Mouse (Mus musculus) urinary bladder, postnatal 36 days (tissue): Measurements from ENCODE around the gene Wfdc12.

Experiments used
- DNase-seq, 2 experiments: peaks; one replicate each; pipeline ENCODE4 v3.0.0; 2022; ENCODE audit warnings: low spot score in 2 of 2, mixed read lengths in 1 of 2

The Wfdc12 gene

DNA sequence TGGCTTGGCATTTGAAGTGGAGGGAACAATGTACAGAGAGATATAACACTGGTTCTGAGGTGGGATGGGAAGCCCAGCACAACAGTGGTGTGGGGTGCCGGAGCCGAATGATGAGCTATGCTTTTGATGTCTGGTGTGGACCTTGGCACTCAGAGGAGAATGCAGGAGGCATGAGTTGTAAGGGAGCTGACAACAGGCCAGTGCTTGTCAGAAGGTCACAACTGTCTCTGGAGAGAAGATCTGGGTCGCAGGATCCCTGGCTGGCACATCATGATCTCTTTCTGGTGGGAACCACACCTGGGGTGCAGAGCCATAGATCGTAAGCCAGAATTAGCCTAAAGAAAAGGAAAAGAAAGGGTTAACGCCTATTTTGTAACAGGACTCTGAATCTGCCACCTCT, 12.6 kb downstream of the Wfdc12 start:
- no peak for DNase-seq

DNA sequence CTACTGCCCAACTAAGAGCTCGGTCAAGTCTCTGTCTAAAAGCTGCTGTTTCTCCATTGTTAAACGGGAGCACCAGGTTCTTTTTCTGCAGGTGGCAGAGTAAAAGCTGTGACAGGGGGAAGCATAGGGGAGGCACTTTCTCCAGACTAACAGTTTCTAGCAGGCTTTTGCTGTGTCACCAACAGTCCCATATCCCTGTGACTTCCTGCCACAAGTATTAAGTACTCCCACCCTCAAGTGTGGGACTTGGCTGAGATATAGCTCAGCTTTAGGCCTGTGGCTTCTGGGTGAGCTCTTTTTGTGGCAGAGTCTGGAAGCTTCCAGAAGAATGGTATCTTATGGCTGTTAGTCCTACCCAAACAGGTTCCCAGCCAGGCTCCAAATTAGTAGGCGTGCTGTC, 14.6 kb downstream of the Wfdc12 start:
- no peak for DNase-seq

DNA sequence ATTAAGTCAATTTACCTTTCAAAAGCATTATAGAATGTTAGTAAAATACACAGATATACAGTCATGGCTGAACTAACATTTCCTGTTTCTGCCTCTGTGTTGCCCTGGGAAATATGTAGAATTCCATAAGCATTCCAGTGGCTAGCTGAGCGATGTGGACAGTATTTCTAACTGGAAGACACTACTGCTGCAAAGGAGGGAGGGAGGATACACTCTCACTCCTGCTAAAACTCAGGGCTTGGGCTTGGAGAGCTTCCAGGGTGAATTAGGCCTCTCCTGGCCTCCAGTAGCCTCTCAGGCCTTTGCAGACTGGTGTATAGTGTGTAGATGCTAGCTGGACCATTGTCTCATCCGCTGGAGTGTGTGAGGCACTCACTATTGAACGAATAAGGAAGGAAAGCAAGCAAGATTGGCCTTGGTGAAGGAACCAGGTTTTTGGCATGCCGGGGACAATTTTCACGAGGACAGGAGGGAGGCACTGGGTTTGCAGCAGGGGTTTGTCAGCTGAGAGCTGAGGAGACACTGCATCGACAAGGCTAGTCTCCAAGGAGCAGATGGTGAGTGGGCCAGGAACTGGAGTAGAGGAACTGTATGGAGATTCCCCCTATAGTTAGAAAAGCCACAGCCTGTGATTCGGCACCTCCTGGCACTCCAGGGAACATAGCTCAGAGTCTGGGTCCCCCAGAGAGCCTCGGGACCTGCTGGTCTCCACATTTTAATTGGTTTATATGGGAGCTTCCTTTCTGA, 15.6 kb downstream of the Wfdc12 start:
- DNase-seq, result no peak

DNA sequence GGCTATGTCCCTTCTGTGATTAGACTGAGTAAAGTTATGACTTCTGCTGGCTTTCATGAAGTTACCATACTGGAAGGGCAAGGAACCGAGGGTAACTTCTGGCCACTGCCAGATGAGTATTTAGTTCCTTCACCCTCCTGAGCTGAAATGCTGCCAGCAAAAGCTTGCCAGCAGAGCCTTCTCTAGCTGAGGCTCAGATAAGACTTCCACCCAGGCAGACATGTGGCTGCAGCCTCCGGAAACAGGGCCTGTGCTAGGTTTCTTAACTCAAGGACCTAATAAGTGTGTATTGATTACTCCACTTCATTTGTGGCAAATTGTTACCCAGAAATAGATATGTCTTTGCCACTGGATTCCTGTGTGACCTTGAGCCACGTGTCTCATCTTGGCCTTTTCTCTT, 17.0 kb downstream of the Wfdc12 start:
- DNase-seq, result no peak

DNA sequence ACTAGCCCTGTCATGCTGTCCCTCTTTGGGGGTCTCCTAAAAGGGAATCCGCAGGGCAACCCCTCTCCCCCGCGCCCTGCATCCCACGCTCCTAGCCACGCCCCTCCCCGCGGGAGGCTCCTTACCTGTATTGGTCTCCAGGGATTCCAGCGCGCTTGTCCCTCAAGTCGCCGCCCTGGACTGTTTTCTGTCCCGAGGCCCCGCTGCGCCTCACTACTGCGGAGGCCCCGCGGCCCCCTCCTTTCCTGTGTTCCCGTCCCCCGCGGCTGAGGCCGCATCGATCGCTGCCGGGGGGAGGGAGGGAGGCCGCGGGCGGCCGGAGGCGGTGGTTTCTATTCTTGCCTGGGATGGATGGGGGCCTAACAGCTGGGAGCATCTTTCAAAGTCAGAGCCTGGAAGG, 19.5 kb downstream of the Wfdc12 start, which contains the start of gene Kcns1:
Gene Kcns1 (minus strand): TSS at position 212 of the 400 bp plus-strand sequence.
- no peak for DNase-seq

DNA sequence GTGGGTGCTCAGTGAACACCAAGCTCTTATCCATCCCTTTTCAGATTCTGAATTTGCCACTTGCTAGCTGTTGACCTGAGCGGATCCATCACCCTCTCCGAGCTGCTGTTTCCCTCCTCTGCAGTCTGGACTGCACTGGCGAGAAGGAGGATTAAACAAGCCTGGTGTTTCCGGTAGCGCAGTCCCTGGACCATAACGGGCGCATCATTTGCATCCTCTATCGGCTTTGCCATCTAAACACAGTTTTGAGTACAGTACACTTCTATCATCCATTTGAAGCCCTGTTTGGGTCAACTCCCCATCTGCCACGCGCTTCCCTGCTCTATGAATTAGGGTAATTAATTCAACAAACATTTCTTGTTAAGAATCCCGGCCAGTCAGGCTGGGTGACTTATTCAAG, 20.1 kb downstream of the Wfdc12 start:
- no peak for DNase-seq

DNA sequence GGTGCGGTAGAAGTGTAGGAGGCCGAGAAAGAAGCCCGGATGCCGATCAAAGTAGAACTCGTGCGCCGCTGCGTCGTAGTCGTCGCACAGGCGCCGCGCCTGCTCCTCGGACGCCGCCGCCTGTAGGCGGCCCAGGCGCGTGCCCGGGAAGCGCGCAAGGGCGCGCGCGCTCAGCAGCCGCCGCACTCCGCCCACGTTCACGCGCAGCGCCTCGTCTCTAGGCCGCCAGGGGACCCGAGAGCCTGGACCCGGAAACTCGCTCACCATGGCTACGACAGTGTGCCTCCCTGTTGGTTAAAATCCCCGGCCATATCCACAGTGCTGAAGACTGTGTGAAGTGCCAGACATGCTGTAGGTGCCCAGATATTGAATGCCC, 21.8 kb downstream of the Wfdc12 start:
- no peak for DNase-seq

DNA sequence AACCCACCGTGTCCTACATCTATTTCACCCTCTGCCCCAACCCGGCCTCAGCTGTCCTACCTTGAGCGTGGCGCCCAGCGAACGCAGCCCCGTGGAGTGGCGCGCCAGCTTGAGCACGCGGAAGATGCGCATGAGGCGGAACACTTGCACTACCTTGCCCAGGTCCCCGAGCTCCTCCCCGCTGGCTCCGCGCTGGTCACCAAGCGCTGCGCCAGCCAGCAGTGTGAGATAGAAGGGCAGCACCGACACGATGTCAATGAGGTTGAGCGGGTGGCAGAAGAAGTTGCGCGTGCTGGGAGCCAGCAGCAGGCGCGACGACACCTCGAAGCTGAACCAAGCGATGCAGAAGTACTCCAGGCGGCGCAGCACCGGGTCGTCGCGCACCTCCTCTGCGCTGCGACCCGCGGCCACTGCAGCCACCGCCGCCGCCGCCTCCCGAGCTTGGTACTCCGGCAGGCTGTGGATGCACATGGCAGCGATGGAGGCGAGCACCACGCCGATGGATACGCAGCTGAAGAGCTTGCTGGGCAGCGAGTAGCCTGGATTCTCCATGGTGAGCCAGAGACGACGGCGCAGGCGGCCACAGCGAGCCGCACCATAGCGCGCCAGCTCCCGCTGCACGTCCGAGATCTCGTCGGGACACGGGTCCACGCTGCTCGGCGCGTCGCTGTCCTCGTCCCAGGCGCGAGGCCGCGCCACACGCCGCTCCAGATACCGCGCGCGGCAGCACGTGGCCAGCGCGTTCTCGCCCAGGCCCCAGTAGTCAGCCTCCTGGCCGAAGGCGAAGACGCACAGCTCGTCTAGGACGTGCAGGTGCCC, 22.4 kb downstream of the Wfdc12 start:
- no peak for DNase-seq

DNA sequence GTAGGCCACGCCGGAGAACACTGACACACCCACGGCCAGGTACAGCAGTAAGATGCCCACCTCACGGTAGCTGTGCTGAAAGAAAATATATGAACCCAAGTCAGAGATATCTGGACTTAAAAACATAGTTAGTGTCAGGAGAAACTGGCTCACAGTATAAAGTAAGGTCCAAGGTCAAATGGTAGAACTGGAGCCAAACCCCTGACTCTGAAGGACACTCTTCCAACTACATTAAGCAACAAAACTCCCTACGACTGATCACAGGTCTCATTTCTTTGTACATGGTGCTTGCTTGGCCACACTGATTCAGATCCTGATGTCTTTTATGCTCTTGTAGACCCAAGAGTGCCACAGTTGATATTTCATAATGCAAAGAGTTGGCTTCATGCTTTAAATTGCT, 25.5 kb downstream of the Wfdc12 start:
- no peak for DNase-seq

DNA sequence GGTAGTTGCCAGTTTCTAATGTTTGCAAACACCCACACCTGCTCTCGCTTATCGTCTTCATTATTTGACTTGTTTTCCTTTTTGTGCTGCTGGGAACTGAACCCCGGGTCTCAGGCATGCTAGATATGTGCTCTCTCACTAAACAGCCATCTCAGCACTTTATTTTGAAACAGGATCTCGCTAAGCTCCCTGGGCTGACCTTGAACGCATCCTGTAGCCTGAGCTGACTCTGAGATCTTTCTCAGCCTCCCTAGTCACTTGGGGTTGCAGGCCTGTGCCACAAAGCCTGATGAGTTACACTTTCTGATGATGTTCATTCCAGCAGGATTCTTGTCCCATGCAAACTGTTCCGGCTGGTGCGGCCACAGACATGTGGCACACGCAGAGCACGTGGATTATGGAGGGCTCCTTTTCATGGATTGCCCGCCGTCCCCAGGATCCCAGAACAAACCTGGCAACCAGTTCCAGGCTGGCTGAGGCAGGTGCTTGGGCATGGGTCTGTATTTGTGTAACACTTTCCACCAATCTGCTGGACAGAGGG, 28.8 kb downstream of the Wfdc12 start:
- no peak for DNase-seq

DNA sequence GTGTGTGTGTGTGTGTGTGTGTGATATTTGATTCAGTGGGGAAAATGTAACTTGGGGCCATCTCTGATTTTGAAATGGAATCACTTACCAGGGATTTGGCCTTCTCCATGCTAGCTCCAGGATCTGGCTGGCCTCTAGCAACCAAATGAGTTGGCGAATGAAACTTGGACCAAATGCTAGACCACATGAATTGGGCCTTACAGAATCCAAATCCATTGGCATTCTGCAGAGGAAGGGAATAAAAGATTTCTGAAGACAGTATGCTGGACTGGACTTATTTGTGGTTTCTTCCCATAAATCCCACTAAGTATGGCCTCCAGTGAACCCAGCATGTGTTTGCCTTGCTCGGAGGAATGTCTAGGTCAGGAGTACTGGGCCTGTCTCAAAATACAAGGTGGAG, 31.6 kb downstream of the Wfdc12 start:
- no peak for DNase-seq

DNA sequence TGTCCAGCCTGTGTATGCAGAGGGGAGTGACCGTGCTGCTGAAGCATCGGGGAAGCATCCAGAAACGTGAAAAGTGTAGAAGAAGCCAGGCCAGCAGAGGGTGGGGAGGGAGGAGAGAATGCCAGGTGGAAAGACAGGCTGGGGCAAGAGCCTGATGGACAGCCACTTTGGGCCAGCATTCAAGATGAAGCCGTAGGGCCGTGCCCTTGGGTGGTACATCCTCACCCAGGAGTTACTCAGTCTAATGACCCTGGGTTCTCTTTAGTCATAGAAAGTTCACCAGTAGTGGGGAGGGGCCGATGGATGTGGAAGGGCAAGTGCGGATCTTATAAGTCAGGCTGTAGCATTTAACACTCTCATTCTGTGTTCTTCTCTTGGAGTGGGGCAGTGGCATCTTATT, 34.2 kb downstream of the Wfdc12 start:
- DNase-seq, result no peak

DNA sequence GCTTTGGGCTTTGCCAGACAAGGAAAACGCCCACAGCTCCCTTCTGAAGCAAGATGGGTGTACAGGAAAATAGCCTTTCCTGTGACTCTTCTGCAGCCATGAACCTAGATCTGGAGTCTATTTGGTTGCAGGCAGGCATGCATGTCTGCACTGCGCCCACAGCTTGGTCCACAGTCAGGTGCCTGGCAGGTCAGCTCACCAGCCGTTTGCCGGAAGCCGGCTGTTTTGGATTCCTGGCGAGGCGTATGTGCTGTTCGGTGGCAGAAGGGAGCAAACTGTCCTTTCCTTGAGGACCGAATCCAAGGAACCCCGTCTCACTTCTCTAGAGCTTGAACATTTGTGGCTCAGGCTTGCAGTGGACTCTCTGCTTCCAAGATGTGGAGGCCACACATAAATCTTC, 36.4 kb downstream of the Wfdc12 start:
- no peak for DNase-seq

DNA sequence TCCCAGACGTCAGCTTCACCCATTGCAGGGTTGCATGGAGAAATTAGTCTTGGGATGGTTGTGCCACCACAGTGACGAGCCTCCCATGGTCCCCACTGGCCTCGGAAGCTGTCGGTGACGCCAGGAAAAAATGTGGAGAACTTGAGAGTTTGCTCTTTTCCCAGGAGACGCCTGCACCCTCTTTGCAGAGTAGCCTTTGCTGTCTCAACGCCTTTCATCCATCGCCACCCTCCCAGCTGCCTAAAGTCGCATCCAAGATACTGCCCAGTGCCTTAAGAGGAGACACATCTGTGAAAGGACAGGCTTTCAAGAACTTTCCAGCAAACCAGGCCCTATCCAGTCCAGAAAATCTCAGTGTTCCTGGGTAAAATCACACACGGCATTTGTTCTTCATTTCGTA, 38.1 kb downstream of the Wfdc12 start:
- no peak for DNase-seq

DNA sequence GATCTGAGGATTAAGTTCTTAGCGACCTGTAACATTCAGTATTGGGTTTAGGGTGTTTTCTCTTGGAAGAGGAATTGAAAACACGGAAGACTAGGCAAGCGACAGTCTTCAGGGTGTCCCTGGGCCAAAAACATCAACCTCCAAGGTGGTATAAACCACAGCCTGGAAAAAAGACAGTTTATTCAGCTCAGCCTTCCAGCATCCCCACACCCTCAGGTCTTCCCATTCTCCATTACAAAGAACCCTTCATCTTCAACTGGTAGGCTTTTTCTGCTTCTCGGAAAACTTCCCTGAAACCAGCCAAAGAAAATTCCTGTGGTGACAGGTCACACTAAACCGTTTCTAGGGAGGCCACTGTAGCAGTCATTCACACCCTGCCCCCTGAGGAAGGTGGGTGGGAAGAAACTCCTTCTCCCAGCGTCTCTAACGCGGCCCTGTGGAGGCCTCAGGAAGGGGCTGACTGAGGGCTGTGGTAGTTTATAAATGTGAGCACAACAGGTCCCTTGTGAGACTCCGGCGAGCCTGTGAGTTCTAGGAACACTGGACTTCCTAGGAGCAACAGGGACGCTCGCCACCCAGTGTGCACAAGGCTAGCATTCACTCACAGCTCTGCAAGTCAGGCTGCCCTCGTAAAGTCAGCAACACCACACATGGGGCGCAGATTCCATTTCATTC, 40.2 kb downstream of the Wfdc12 start:
- DNase-seq, result no peak

DNA sequence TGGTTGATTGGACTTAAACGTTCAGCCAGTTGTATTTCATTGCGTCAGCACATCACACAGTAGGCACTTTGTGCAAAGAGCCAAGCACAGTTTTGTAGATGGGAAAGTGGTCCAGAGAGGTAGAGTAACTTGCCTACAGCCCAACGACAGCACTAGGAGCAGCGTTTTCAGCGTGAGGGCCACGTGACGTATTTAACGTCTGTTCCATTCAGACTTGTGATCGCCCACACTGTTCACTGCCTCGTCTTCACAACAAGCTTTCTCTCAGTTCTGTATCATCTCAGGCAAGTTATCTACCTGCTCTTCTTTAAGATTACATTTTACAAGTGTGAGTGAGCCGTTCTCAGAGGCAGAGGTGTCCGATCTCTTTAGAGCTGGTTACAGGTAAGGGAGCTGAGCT, 43.9 kb downstream of the Wfdc12 start:
- DNase-seq, result no peak

DNA sequence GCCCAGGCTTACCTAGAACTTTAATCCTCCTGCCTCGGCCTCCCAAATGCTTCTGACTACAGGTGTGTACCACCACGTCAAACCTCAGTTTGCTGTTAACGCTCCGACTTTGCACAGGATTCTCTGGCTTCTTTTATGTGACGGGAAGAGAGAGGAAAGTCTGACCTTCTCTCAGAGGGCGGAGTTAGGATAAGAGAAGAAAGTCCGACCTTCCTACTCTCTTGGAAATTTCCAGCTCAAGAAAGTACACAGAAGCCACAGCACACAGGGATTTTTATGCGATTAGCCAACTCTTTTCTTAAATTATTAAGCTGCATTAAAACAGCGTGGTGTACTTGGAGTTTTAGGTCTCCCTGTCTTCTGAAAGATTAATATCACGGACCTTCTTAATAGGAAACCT, 45.9 kb downstream of the Wfdc12 start:
- no peak for DNase-seq

DNA sequence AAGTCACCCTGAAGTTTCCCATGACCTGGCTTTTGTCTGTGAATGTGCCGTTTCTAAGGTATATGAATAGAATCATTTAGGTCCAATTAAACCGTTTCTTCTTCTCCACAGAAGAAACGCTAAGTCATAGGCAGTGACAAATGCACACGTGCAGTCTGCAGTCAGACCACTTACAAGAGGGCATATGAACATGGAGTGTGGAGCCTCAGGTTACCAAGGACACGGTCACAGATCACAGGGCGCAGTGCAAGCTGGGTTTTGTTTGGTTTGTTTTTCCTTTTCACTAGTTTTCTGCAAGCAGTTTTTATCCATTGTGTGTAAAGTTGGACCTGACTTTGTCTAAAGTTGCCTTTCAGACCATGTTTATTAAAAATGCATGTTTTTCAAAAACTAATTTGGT, 46.4 kb downstream of the Wfdc12 start:
- no peak for DNase-seq

DNA sequence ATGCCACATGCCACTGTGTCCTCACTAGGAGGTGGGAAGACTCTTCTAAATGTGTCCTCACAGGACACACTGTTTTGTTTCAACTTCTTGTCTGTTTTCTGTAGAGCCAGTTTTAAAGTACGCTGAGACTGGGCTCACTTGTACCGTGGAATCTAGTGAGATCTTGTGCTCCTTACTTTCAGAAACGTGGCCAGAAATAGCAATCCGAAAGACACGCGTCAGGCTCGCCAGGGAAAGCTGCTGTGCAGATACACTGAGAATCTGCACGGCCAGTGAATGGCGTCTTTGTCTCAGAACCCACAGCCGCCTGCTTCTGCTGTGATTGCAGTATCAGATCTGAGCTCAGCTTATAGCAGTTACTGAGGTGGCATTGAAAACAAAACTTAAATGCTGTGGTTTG, 48.4 kb downstream of the Wfdc12 start:
- no peak for DNase-seq
